8 mouse cellular contexts compared by ENCODE assay signal in genomic region chr2:118745232-118745884, GRCm38 (mm10). TPM values are rescaled to one million over a fixed set of nuclear protein-coding genes. Genes with fewer than 3 reads are reported as not detected.
DNase-seq lines count a peak whose midpoint lies in the region; ATAC-seq and TF ChIP-seq lines count a peak whose summit lies in the region.

TSS of gene Inafm2 (plus strand) at chr2:118745758.

- peak within 1 kb of the TSS; percentile 95 for H3K4me3 ChIP-seq in bone marrow macrophage, adult 2 months (ENCODE audit: insufficient read depth, low read length)
- peak within 1 kb of the TSS; percentile 74 for H3K4me3 ChIP-seq in embryonic facial prominence, embryonic 15.5 days (replicated peaks)

- ATAC-seq in embryonic facial prominence, embryonic 15.5 days (ENCODE audit: insufficient number of reproducible peaks, low FRiP score, low TSS enrichment, low read depth) = peak; percentile 89
- peak; percentile 76 for ATAC-seq in monocyte, adult 5-6 weeks (replicated peaks; ENCODE audit: insufficient number of reproducible peaks, low FRiP score, low TSS enrichment, poor library complexity, severe bottlenecking)

- no peak for TF ChIP-seq CTCF in bone marrow macrophage, adult 2 months (IDR thresholded peaks at IDR 0.05; ENCODE audit: low read depth, low read length)

- no peaks in the 10 kb centered on the region for H3K9me3 ChIP-seq in embryonic facial prominence, embryonic 15.5 days (replicated peaks)

- peaks cover 23% of the 10 kb centered on the region for H3K4me1 ChIP-seq in bone marrow macrophage, adult 2 months (ENCODE audit: control insufficient read depth, insufficient read depth, low read length)
- H3K4me1 ChIP-seq in embryonic facial prominence, embryonic 15.5 days = peaks cover 41% of the 10 kb centered on the region

- no peak within 1 kb of the TSS for H3K27ac ChIP-seq in bone marrow macrophage, adult 2 months (ENCODE audit: insufficient read depth, low read depth, low read length)
- no peak within 1 kb of the TSS for H3K27ac ChIP-seq in embryonic facial prominence, embryonic 15.5 days (replicated peaks)

- peak within 1 kb of the TSS; percentile 66 for H3K9ac ChIP-seq in embryonic facial prominence, embryonic 15.5 days

- H3K27me3 ChIP-seq in embryonic facial prominence, embryonic 15.5 days = peaks cover 18% of the 10 kb centered on the region

- under 1% methylated on average over 51 of the region's 57 CpGs for WGBS in embryonic facial prominence, embryonic 15.5 days

- peak within 1 kb of the TSS; percentile 97 for H3K4me2 ChIP-seq in embryonic facial prominence, embryonic 15.5 days (replicated peaks)

- no peaks in the 10 kb centered on the region for H3K36me3 ChIP-seq in embryonic facial prominence, embryonic 15.5 days

- DNase-seq in B cell, adult 2 months = peak; percentile 86 to 87
- peak; percentile 93 to 96 for DNase-seq in heart, adult 9 months (ENCODE audit: low spot score in 2 of 2)
- peak; percentile 93 for DNase-seq in kidney, adult 9 months
- DNase-seq in liver = peak; percentile 92
- DNase-seq in spleen, postnatal 36 days (ENCODE audit: low spot score in 2 of 2) = peak; percentile 93 to 94

- no peak for TF ChIP-seq POLR2A in bone marrow macrophage, adult 2 months (IDR thresholded peaks at IDR 0.05; ENCODE audit: borderline replicate concordance, low read depth, low read length)

RNA-seq across cellular contexts. Expression of gene Inafm2, which starts in this region (rescaled TPM):
- 11.3 and 11.6 TPM in 2 replicates for polyA plus RNA-seq in bone marrow macrophage, adult 2 months (2012; ENCODE audit: insufficient read depth, insufficient read length, missing spikeins)
- polyA plus RNA-seq in embryonic facial prominence, embryonic 15.5 days (2015; fragmentation: Nextera tagmentation; extraction: Ambion mirVana) = 15.9 and 16.9 TPM in 2 replicates
- total RNA-seq in monocyte, adult 5-6 weeks (2017) = 14.5 to 23.9 TPM (median 19.3 TPM) in 3 replicates
